Mouse (Mus musculus) retina, adult 2 months (tissue): ENCODE results near the gene Otud3.
"Not testable (repeated sequence)": the region's sequence is repeated elsewhere in the genome, so short reads cannot be mapped to it uniquely, and the experiment has no call there.

Source experiments
- DNase-seq: peaks from one replicate; pipeline ENCODE4 v3.0.0-alpha.2; 2012; ENCODE audit warnings: low read depth, low spot score

The Otud3 gene

DNA sequence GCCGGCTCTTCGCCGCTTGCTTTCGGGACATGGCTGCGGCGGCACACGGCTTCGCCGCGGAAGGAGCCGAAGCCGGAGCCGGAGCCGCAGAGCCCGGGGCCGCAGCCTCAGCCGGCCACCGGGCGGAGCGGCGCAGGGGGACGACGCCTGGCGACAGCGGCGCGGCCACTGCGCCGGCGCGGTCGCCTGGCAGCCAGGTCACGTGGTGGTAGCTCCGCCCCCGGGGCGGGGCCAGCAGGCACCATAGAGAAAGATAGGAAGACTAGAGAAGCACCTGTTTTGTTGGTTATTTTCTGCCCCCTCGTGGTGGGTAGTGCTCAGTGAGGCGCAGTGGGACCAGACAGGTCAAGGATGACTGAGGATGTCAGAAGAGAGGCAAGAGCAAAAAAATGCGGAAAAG, at the start of gene Otud3:
Otud3 (minus strand) TSS at position 149 of the 400 bp plus-strand sequence.
- peak; percentile 91 for DNase-seq

GRCm38 (mm10) chr4:138962719-138963118, 49.0 kb upstream of the Otud3 start:
- no peak for DNase-seq

GRCm38 (mm10) chr4:138959926-138960325, 46.2 kb upstream of the Otud3 start:
- no peak for DNase-seq

- DNase-seq: no peak
Measured at GRCm38 (mm10) chr4:138959120-138959519, 45.4 kb upstream of the Otud3 start.

DNA sequence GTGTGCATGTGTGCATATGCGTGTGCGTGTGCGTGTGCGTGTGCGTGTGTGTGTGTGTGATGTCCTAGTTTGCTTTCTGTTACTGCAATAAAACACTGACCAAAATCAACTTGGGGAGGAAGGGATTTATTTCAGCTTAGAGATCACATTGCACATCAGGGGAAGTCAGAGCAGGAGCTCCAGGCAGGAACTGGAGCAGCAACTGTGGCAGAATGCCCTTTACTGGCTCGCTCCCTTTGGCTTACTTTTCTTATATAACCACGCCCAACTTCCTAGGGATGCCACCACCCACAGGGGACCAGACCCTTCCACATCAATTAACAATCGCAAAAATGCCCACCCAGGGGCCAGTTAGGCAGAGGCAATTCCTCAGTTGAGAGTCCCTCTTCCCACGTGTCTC, 44.9 kb upstream of the Otud3 start:
- DNase-seq: no peak

GRCm38 (mm10) chr4:138948257-138948656, 34.5 kb upstream of the Otud3 start:
- DNase-seq: no peak

DNA sequence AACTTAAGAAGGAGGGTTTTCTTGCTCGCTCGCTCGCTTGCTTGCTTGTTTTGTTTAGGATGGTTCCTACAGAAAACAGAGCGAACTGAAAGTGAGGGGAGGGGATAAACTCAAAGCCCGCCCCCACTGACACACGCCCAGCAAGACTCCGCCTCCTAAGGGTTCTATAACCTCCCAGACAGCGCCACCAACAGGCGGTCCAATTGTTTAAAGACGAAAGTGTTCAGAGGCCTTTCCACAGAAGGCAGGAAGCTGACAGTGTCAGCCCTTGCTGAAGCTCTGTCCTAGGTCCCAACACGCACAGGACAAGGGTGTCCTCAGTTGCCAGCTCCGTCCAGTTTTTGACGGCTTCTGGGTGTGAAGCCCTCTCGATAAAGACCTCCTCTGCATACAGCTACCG, 30.0 kb upstream of the Otud3 start:
- no peak for DNase-seq

- no peak for DNase-seq
Measured at GRCm38 (mm10) chr4:138941966-138942365, 28.2 kb upstream of the Otud3 start.

DNA sequence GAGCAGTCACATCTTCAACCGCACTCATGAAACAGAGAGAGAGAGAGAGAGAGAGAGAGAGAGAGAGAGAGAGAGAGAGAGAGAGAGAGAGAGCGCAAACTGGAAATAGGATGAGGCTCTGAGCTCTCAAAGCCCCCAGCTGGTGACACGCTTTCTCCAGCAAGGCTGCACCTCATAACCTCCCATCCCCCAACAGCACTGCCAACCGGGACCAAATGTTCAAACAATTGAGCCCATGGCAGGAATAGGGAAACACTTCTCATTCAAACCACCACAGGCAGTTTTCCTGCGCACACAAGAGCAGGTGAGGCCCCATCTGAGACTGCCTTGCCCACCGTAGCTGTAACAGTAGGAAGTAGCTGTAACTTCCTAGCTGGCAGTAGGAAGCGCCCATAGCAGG, 27.7 kb upstream of the Otud3 start:
- DNase-seq: no peak

DNA sequence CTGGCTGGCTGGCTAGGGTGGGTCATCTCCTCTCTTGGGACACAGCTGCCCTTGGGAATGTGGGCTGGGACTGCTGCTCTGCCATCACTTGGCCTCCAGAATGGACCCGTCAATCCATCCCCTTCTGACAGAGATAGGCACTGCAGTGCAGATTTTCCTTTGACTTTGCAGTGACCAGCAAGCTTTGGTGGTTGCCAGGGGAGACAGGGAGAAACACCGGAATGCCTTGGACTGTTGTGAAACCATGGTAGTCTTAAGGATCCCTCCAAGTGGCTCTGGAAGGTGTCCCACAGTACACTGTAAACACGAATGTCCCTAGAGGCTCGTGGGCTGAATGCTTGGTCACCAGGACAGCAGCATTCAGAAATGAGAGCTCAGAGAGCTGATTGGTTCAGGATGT, 25.7 kb upstream of the Otud3 start:
- DNase-seq: no peak

- no peak for DNase-seq
Measured at GRCm38 (mm10) chr4:138938495-138939269, 24.9 kb upstream of the Otud3 start.

DNA sequence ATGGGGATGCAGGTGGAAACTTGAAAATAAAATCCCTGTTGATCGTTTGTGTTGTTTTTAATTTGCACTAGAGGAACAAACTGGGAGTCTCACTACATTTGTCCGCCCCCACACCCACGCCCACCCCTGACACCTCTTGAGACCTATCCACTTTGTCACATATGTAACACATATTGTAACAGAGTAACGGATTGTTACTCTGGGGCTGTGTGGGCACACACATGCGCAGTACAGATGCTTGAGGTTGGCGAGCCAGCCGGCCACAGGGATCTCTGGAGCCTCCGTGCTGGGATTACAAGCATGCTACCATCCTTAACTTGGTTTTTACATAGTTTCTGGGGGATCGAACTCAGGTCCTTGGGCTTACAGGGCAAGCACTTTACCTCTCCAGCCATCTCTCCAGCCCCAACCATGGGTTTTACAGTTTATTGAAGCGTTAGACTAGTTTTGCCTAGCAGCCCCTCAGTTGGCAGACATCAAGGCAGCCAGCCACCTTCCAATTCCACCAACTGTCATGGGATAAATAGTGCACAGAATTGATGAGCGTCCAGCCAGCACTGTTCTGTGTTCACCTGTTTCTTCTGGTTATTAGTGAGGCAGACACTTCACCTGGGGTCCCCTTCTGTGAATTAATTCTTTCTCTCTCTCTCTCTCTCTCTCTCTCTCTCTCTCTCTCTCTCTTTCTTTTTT, 20.9 kb upstream of the Otud3 start:
- DNase-seq: no peak

- no peak for DNase-seq
Measured at GRCm38 (mm10) chr4:138933862-138934261, 20.1 kb upstream of the Otud3 start.

DNA sequence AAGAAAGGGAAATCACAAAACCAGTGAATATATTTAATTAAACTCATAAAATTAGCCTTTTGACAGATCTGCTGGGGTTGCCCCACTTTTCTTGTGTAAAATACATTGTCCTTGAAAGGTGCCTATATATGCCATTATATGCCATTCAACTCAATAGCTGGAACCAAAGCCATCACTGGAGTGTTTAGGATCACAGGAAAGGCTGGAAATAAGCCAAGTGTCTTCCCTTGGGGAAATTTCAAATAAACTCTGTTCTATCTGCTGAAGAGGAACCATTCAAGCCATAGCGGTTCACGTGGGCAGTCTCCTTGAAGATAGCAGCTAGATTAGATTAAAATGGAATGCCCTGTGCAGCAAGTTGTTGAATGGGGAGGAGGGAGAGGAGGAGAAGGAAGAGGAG, 11.8 kb upstream of the Otud3 start:
- no peak for DNase-seq

- peak; percentile 71 for DNase-seq
Measured at GRCm38 (mm10) chr4:138922131-138922459, 8.3 kb upstream of the Otud3 start.

DNA sequence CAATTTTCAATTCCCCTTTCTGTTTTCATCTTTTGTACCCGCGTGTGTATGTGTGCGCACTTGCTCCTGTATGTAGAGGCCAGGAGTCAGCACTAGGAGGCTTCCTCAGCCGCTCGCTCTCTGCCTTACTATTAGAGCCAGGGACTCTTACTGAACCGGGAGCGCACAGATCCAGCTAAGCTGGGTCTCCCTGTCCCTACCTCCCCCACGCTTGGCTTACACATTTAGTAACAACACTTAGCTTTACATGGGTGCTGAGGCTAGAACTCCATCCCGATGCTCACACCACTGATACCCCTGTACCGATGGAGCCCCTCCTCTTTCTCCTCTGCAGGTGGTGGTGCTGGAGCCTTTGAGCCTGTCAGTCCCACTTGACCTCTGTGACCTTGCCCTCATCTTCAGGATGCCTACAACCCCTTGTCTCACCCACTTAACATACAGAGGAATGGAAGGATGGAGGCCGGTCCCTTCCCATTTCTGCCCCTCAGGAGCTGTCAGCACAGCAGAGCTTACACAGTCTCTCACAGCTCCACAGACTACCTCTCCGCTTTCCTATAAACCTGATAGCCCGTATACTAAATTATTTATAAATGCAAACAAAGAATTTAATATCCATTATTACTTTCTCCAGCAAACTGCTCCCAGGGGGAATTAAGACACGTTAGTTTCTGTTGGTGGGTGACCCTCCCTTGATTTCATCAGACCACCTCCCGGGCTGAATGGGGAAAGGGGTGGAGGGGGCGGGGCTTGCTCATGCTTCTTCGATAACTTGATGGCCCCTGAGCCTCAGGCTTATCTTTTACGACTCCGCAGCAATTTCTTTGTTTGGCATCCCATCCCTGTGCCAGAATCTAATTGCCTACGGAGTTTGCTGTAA, 7.7 kb upstream of the Otud3 start:
- DNase-seq: no peak

- no peak for DNase-seq
Measured at GRCm38 (mm10) chr4:138917282-138917681, 3.5 kb upstream of the Otud3 start.

GRCm38 (mm10) chr4:138913141-138913787, 481 bp downstream of the Otud3 start:
- DNase-seq: no peak

DNA sequence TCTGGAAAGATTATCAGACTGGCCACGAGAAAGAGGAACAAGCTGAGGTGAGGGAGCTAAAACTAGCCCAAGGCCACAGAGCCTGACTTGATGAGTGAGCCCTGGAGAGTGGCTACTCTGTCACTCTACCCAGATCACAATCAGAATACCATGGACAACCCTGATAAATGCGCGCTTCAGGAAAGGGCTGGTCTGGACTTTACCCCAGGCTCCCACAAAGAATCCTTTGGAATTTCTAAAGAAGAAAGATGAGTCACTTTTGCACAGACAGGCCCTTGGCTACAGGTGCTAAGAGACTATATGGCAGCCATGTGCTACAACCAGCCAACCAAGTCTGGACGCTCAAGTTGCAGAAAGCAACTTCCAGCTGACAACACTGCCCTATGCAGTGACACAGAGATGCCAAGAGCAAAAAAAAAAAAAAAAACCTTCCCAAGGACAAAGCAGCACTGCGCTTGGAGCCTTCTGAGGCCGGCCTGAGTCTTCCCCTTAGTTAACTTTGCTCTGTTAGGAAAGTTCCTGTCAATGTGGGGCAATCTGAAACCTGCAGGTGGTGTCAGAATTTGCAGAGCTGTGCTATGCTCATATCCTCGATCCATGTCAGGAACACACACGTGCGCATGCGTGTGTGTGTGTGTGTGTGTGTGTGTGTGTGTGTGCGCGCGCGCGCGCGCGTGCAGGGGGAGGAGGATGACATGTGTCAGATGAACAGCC, 8.0 kb downstream of the Otud3 start:
- DNase-seq: no peak

- no peak for DNase-seq
Measured at GRCm38 (mm10) chr4:138899361-138899760, 14.4 kb downstream of the Otud3 start.

DNA sequence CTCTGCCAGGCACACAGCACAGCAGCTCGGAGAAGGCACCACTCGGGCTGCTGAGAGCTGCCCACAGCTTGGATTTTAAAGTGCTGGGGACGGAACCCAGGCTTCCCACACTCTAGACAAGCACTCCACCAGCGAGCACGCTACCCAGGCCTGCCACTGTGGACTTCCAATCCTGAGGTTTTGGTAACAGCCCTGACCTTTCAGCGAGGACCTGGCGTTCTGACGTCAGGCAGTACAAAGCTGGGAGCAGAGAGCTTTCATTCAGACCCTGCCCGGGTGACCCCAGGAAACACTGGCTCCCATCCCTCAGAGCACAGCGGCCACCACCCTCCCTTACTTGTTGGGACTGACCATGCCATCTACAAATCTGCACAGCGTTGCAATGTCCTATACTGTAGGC, 20.0 kb downstream of the Otud3 start:
- not testable (repeated sequence) for DNase-seq
